Mouse (Mus musculus) adrenal gland, postnatal 14 days (tissue): ENCODE measurements around the gene Hk2. TPM values are rescaled to one million over a fixed set of nuclear protein-coding genes. Genes with fewer than 3 reads are reported as not detected.
"Not testable (repeated sequence)": the region's sequence is repeated elsewhere in the genome, so short reads cannot be mapped to it uniquely, and the experiment has no call there.

Experiments
- DNase-seq: peaks from one replicate; pipeline ENCODE4 v3.0.0; 2021; ENCODE audit warnings: mixed read lengths
- total RNA-seq: library from RNA; stranded (reverse); gene quantifications from 2 replicates; pipeline ENCODE4 v1.2.3, GENCODE M21; 2021

The Hk2 gene
- total RNA-seq, 1 experiment from 2014 or later = 126 TPM

GRCm38 (mm10) chr6:82689474-82689873 lies 84.8 kb downstream of the Hk2 start:
- DNase-seq = no peak

- DNase-seq = not testable (repeated sequence)
Observed at GRCm38 (mm10) chr6:82688586-82688985, 85.7 kb downstream of the Hk2 start.

GRCm38 (mm10) chr6:82684136-82684535 lies 90.1 kb downstream of the Hk2 start:
- DNase-seq = no peak

GRCm38 (mm10) chr6:82679286-82679685 lies 95.0 kb downstream of the Hk2 start:
- not testable (repeated sequence) for DNase-seq

GRCm38 (mm10) chr6:82677629-82678028 lies 96.6 kb downstream of the Hk2 start:
- DNase-seq = not testable (repeated sequence)

Other genes with a start within 250 kb of the Hk2 start
- gene Pole4, start 69.1 kb downstream of the Hk2 start, total RNA-seq = 39.5 and 42.3 TPM in 2 replicates
- 0.48 and 1.8 TPM in 2 replicates for gene Sema4f, start 165.3 kb upstream of the Hk2 start, total RNA-seq
- gene M1ap, start 172.4 kb upstream of the Hk2 start, total RNA-seq = not detected in 2 replicates